Mouse (Mus musculus) frontal cortex, adult (tissue): ENCODE measurements around the gene Agbl4.

ENCODE experiments used
- ATAC-seq: cut with Nextera tagmentation; 2 replicates; pipeline ENCODE4 v1.9.2; 2017; ENCODE audit warnings: mild to moderate bottlenecking, moderate library complexity, mixed read lengths; ENCODE audit not compliant: low TSS enrichment

The Agbl4 gene

GRCm38 (mm10) chr4:111666713-111667112 is 1269.3 kb downstream of the Agbl4 start:
- ATAC-seq = no peak

GRCm38 (mm10) chr4:111669369-111669768 is 1271.9 kb downstream of the Agbl4 start:
- no peak for ATAC-seq

- ATAC-seq = peak; percentile 50
These were observed 1273.3 kb downstream of the Agbl4 start for GRCm38 (mm10) chr4:111670566-111671421.

- ATAC-seq = peak; percentile 60
These were observed 1274.0 kb downstream of the Agbl4 start for GRCm38 (mm10) chr4:111671440-111671839.

GRCm38 (mm10) chr4:111673904-111674303 is 1276.4 kb downstream of the Agbl4 start:
- no peak for ATAC-seq

GRCm38 (mm10) chr4:111681926-111682325 is 1284.5 kb downstream of the Agbl4 start:
- ATAC-seq = no peak

GRCm38 (mm10) chr4:111682793-111683192 is 1285.3 kb downstream of the Agbl4 start:
- ATAC-seq = no peak

- ATAC-seq = no peak
These were observed 1286.4 kb downstream of the Agbl4 start for GRCm38 (mm10) chr4:111683843-111684242.

GRCm38 (mm10) chr4:111685951-111686350 is 1288.5 kb downstream of the Agbl4 start:
- ATAC-seq = no peak

GRCm38 (mm10) chr4:111686951-111687350 is 1289.5 kb downstream of the Agbl4 start:
- ATAC-seq = peak; percentile 80

GRCm38 (mm10) chr4:111687613-111688012 is 1290.2 kb downstream of the Agbl4 start:
- peak; percentile 89 for ATAC-seq

GRCm38 (mm10) chr4:111691057-111691543 is 1293.6 kb downstream of the Agbl4 start:
- no peak for ATAC-seq

- ATAC-seq = no peak
These were observed 1303.9 kb downstream of the Agbl4 start for GRCm38 (mm10) chr4:111701381-111701780.

- ATAC-seq = no peak
These were observed 1306.7 kb downstream of the Agbl4 start for GRCm38 (mm10) chr4:111704126-111704525.

GRCm38 (mm10) chr4:111704975-111705374 is 1307.5 kb downstream of the Agbl4 start:
- no peak for ATAC-seq
